Mouse (Mus musculus): ENCODE data around the gene Sclt1.
A peak's percentile ranks its signal among the peaks of the same experiment; 100 is the strongest.

Gene Sclt1

DNA sequence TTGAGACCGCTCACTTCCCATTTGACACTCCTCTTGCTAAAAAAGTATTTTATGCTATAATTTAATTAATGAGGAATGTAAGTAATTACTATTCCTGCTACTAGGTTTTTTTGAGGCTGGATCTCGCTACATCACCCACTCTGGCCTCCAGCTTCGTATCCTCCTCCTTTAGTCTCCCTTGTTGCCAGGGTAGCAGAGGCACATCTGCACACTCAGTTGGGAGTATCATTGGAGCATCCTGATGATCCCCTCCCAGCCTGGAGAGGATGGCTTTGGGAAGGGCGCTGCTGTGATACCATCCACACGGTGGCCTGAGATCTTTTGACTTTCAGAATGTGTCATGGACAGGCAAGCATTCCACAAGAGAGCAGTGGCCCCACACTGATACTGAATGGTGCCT is 156.8 kb downstream of the Sclt1 start:
- no peak for DNase-seq

DNA sequence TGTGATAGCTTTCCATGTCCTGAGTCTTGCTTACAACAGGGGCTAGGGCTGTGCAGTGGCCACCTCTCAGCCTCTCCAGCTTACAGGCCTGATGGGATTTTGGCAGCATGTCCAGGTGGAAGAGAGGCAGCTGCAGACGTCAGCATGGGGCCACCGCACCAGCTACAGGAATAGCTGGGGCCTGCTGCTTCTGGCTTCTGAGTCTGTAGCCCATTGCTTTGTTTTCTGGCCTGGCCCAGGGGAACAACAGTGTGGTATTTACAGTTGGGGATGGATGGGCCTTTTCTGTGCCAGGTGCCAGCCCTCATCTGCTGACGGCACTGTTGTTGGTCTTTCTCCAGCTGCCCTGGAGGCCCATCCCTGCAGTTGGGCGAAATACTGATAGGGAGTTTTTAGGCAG is 158.7 kb downstream of the Sclt1 start:
- no peak for DNase-seq

DNA sequence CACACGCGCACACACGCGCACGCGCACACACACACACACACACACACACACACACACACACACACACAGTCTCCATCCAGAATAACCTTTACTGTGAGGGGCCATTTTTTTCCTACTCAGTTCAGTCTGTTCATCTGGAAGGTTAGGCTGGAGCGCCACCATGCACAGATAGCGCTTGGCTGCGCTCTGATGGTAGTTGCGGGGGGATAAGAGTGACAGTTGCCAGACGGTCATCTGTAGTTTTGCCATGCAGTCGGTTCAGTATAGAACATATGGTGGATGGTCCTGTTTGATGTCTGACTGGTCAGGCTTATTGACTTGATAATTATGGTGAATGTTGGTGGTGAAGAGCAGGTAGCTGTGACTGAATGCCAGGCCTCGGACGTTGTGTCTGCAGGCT is 159.2 kb downstream of the Sclt1 start:
- no peak for DNase-seq

DNA sequence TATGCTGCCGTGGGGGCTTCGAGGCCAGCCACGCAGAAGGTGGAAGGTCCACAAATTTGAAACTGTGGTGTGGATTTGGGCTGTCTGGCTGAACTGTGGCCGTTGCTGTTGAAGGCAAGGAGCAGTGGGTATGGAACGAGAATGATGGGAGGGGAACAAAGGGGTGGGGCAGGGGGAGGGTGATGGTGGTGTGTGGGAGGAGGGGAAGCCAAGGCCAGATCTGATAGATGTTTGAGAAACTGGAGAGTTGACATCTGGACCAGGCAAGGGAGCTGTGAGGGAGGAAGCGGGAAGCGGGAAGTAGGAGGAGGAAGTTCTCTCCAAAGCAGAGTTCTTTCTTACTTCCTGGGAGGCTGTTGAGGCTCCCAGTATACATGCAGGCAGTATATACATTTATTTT is 160.1 kb downstream of the Sclt1 start:
- DNase-seq: no peak

DNA sequence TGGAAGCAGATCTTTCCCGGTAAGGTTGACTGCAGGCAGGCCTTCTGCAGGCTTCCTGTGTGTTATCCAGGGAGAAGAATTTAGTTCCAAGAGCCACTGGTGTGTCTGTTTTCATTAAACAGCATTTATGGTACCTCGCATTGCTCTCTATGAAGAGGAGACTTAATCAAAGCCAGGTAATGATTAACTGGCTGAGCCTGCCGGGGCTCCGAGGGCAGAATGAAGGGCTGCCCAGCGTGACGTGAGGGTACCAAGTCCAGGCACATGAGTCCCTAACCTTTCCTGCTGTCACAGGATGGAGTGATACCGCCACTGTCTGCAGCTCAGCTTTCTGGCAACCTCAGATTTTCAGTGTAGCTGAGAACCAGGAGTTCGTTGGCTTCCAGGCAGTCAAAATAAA is 160.9 kb downstream of the Sclt1 start:
- peak; percentile 86 for DNase-seq

DNA sequence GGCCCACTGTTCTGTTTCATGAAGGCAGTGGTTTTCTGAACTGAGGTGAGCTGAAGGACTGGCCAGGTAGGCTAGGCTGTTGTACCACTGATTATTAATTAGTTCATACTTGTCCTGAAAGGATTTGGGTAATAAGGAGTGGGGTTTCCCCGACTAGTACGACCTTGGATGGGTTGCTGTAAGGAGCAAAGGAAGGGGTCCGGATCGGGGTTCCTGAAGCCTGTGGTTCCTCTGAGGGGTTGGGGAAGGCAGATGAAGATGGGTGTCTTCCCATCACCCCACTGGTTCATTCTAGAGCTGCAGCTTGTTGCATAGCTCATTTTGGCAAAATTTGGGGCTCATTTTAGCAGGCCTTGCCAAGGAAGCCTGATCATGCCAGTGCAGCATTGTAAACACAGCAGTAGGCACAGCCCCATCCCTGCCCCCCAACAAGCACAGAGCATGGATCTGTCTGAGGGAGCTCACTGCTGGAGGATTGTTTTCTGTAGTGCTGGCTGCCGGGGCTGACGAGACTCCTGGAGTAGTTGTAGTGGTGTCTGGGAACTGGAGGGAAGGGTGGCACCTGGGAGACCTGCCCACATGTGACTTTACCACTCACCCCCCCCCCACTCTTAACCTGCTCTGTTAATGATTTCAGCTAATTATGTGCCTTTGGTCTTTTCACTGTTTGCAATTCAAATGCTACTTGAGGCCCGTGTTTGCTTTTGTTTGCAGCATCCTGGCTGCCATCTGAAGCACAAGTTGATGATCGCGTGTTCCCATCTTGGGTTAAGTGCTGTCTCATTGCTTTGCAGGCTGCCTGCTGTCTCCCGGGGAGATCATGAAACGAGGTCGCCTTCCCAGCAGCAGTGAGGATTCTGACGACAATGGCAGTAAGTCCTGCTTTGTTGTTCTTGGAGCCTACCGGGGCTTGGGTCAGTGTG is 161.7 kb downstream of the Sclt1 start:
- peak; percentile 60 for DNase-seq

DNA sequence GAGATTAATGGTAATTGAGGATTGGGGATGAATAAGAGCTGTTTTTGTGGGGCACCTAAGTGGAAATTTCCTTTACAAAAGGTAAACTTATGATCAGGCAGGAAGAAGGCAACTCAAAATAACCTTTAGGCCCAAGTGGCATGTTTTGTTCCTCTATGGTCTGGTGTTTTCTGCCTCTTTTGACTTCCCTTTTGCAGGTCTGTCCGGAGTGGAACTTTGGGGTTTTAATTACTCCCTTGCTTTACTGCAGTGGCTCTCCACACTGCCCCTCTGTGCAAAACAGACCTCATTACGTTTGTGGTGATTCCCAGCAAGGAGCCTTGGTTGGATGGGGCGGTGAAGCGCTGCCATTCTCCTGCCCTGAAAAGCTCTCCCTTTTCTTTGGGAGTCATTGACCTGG is 162.4 kb downstream of the Sclt1 start:
- no peak for DNase-seq

DNA sequence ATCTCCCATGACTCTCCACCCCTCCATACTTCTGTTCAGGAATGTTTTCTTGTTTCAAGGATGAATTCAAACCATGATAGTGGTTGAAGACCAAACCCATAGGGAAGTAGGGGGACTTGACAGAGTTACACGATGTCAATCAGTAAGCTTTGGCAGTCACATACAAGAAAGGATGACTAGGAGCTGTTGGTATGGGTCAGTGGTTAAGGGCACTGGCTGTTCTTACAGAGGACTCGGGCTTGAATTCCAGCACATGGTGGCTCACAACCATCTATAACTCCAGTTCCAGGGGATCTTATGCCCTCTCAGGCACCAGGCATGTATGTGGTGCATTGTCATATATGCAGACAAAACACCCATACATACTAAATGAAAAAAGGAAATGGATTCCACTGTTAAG is 165.1 kb downstream of the Sclt1 start:
- DNase-seq: no peak
